Mouse (Mus musculus): ENCODE results near the gene Gm15023.
"Not testable (repeated sequence)": the region's sequence is repeated elsewhere in the genome, so short reads cannot be mapped to it uniquely, and the experiment has no call there.

Gm15023 gene

DNA sequence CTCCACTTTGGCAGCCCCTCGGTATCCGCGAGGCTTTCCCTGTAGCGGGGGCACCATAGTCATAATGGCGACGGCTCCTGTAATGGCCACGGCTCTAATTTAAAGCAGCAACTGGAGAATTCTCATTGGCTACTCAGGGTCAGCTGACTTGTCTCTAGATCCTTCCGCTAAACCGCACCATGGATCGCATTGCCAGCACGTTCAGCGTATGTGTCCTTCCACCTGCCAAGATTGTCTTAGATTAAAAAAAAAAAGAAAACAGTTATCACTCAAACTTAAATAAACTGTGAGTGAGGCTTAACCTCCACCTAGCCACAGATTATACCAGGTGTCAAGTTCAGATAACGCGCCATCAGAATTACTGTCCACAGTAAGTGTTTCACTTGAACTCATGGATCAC is at the start of gene Gm15023:
Gene Gm15023 (minus strand): TSS at position 101 of the 400 bp plus-strand sequence.
- not testable (repeated sequence) for DNase-seq (ENCODE audit: low spot score in 2 of 2)

DNA sequence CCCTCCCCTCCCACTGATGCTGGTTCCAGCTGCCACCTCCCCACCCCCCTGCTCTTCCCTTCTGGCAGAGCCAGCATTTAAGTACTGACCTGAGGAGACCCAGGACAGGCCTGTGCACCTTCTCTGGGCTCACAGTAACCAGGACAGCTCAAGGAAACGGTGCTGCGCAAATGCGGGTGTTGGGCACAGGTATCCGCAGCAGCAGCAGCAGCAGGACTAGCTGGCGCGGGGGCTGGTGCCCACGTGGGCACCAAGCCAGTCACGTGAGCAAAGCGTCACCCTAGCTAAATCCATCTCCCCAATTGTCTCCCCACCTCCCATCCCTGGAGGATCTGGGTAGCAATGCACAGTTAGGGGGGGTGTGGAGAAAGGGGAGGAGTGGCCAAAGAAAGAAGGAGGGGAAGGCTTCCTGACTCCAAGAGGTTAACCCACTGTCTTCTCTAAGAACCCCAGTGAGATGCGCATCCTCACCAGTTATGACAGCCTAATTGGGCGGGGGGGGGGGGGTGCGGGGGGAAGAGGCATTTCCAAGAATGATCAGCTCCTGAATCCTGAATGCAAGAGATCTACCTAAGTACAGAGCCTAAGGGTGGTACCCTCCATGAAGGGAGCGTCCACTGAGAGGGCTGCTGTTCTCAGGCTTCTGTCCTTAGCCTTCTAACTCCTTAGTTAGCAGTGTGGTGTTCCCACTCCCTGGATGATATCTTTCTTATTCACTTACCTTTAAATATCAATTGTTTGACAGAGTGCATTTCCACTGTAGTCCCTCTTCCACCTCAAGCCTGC is 33.2 kb upstream of the Gm15023 start, which contains the start of gene Tceal6:
Gene Tceal6 (minus strand): TSS at position 252 of the 786 bp plus-strand sequence.
- DNase-seq (ENCODE audit: low spot score in 2 of 2), result peak; percentile 30

DNA sequence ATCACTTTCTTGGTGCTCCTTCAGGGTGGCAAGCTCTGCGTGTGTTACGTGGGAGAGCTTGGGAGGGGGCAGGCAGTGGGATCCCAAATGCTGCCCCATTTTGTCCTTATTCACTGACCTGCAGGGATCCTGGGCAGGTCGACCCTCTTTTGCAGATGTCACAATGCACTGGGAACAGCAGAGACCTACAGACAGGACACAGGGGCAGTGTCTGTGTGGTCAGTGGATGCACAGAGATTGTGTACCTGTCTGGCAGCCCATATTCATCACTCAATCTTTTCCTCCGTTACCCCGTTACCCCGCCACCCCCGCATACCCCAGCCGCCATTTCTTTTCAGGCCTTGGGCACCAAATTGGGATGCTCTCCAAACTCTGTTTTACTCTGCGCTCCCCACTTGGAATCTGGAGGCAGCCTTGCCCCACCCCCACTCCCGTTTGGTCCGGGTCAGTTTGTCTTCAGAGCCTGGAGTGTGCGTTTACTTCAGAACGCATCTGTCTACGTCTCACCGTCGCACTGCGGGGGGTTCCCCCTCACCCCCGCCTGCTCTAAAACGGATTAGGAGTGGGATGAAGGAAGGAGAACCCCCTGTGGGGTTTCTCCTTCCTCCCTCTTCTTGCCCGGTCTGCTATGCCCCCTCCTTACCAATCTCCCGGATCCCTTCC is 32.5 kb upstream of the Gm15023 start:
- DNase-seq (ENCODE audit: low spot score in 2 of 2), result peak; percentile 4 to 20

DNA sequence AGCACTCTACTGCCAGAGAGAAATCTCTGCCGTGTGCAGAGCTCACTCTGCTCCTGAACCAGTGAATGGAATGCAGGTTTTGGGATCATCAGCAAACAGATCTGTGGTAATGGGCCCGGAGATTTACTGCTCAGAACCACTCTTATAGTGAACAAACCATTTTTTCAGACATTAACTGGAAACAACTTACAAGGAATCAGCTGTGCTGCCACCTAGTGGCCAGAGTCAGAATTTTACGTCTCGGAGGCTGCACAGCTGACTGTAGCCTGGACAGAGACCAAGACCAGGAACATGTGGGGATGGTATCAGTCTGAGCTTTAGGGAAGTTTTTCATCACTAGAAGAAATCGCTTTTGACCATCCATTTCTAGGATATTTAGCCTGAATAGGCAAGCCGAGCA is 12.5 kb upstream of the Gm15023 start:
- not testable (repeated sequence) for DNase-seq (ENCODE audit: low spot score in 2 of 2)

DNA sequence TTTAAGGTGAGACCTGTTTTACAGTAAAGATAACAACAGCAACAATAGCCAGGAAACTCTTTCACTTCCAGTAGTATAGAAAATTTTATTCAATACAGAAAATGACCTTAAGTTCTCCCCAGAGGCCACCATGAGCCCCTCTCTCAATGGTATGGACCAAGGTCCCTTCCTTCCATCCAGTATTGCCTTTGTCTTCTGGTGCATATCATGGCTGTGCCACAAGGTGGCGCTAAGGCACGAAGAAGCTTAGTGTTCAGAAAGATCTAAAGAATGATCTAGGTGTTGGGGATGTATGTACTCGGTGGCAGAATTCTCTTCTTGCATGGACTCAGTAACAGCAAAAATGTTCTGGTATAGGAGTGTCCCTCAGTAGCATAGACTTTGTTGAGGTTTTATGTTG is 11.2 kb upstream of the Gm15023 start:
- DNase-seq (ENCODE audit: low spot score in 2 of 2), result not testable (repeated sequence)

All from frontal cortex, postnatal 36 days (tissue).